Mouse (Mus musculus) CD4-positive, CD25-positive, alpha-beta regulatory T cell, adult 4 months (primary cell): ENCODE measurements around the gene Mthfd2l. TPM values are rescaled to one million over a fixed set of nuclear protein-coding genes. Genes with fewer than 3 reads are reported as not detected.

Experiments used
- ATAC-seq: one replicate; pipeline ENCODE4 v1.8.0; 2017
- polyA plus RNA-seq, 2 experiments: library from polyadenylated mRNA; unstranded; fragments of 100-300 nt; shearing (Covaris generic); gene quantifications; one replicate each; pipeline ENCODE4 v1.2.1; 2017

The Mthfd2l gene
- polyA plus RNA-seq: 1 to 10 TPM; 1.3 to 2.0 TPM

DNA sequence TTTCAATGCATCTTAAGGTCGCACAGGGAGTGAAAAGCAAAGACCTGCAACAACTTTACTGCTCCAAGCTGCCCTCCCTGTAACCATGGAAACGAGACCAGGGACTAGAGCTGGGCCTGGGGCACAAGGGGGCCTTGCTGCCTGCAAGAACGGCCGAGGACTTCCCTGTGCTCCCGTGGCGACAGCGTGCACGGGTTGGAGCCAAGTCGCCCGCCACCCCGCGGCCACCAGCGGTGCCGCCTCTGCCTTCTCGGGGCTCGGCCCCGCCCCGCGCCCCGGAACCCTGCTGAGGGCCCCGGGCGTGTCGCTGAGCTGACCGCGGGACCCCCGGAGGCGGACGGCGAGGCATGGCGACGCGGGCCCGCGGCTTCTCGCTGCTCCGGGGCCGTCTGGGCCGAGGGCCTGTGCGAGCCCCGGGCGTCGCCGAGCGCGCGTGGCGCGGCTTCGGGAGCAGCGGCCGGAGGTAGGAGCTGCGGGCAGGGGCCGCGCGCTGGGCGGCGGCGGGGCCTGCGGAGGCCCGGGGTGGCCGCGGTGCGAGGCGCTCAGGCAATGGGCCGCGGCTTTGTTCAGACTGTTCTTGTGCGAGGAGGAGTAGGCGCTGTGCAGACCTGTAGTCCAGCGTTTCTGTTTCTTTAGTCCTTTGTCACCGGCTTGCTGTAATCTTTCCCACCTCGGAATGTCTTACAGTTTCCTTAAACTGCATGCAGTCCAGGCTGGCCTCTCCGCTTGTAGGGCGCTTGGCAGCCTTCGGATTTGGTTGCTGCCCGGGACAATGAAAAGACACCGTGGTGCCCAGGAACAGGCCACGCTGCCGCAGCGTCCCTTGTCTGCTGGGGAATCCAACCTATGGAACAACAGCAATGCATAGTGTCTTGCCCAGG is at the start of gene Mthfd2l:
Mthfd2l (plus strand) TSS at position 147 of the 881 bp plus-strand sequence.
- peak; percentile 94 for ATAC-seq

GRCm38 (mm10) chr5:90881682-90882081 is 49.2 kb upstream of the Mthfd2l start:
- peak; percentile 46 for ATAC-seq

- ATAC-seq: no peak
These were observed 48.8 kb upstream of the Mthfd2l start for GRCm38 (mm10) chr5:90882146-90882545.

DNA sequence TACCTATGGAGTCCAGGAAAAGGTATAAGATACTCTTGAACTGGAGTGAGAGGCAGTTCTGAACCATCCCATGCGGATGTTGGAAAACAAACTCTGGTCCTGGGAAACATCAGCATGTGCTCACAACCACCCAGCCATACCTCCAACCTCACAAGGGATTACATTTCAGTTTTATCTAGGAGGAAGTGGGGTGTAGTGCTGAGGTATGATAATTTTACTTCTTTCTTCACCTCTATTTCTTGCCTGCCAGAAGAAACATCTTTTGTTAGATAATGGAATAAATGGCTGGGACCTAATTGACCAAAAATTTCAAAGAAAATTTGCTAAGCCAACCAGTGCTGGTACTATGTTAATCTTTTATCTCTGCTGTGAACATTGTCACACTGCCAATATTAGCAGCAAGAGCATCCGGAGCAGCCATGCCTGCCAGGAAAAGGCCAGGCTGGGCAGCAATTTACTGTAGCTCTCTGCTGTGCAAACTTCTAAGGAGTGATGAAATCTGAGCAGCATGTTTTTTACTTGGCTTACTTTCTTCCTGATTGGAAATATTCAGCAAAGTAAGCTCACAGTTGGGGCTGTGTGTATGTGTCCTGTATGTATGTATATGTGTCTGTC is 46.2 kb upstream of the Mthfd2l start:
- ATAC-seq: peak; percentile 35

- no peak for ATAC-seq
These were observed 42.3 kb upstream of the Mthfd2l start for GRCm38 (mm10) chr5:90888661-90889060.

DNA sequence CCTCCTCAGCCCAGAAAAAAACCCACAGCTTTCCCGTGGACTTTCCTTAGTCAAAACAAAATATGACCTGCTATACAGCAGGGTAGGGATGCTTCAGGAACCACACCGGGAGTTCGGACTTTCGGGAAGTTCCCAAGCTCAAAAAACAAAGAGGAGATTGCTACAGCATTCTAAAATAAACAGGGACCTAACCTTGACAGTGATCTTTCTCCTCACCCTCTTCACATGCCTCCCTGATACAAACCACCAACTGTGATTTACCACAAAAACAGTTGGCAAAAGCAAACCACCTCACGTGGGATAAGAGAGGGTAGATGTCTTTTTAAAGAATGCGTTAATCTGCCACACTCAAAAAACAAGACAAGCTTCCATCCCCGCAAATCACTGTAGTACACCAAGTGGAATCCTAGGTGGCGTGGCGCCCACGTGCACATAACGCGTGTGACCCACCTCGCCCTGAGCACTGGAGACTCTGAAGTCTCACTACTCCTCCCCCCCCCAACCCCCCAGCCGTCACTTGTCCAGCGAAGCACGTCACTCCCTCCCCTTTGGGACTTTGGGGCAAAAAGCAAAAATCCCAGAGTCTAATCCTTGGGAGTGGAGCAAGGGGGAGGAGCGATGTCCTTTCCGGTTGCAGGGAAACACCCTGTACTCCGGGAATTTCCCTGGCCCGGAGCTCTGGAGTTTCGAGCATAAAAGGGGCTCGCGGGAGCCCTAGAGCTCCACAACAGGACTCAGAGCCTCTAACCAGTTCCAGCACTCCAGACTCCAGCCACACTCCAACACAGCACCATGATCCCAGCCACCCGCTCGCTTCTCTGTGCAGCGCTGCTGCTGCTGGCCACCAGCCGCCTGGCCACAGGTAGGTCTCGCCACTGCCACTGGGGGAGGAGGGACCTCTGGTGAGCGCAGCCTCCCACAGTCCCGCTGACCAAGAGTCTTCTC is 40.1 kb upstream of the Mthfd2l start, which contains the start of gene Cxcl1:
Cxcl1 (plus strand) TSS at position 723 of the 945 bp plus-strand sequence.
- ATAC-seq: no peak

GRCm38 (mm10) chr5:90891464-90891813 is 39.5 kb upstream of the Mthfd2l start:
- ATAC-seq: no peak

GRCm38 (mm10) chr5:90894231-90894630 is 36.7 kb upstream of the Mthfd2l start:
- ATAC-seq: no peak

DNA sequence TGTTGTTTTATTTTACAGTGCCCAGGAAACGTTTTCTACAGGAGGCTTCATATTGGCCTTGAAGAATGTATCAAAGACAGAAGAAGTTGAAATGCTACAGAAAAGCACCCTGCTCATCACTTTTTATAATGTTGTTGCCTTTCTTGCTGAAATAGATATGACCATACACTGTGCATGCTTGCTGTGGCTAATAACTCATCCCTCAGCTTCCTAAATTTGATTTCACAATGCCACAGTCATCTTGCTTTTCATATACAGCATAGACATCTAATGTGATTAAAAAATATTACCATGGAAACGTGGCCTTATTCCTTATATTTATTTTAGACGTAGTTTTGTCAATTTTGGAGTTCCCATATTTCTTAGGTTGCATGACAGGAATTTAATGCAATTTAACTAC is 33.5 kb upstream of the Mthfd2l start:
- ATAC-seq: no peak

DNA sequence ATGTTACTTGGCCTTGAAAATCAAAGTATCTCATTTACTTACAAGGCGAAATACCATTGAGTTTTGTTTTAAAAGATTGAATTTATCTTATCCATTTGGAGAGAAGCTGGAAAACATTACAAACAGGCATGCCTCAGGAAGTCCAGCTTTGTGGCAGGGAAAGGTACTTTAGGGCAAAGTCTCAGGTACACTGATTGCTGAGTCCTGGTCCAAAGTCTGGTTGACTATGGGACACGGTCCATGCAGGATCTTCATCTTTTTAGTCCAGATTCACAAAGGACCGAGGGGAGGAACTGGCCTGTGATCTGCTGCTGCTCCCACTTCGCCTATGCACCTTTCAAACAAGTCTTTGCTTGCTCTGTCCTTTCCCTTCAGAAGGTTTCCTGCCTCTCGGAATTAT is 31.6 kb upstream of the Mthfd2l start:
- no peak for ATAC-seq

GRCm38 (mm10) chr5:90900147-90900546 is 30.8 kb upstream of the Mthfd2l start:
- ATAC-seq: no peak

DNA sequence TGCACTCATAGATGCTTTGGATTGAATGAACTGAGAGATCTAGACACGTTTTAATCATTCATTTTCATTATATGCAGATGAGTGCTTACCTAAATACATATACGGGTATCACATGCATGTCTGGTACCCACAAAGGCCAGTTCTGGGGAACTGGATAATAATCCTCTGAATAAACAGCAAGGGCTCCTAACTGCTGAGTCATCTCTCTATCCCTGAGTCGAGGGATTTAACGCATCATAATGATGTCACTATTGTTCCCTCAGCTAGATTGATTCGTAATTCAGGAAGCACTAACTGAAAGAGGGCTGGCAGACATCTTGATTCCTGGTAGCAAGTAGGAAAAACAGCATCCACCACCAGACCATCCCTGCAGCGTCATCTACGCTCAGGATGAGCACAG is 30.2 kb upstream of the Mthfd2l start:
- no peak for ATAC-seq

DNA sequence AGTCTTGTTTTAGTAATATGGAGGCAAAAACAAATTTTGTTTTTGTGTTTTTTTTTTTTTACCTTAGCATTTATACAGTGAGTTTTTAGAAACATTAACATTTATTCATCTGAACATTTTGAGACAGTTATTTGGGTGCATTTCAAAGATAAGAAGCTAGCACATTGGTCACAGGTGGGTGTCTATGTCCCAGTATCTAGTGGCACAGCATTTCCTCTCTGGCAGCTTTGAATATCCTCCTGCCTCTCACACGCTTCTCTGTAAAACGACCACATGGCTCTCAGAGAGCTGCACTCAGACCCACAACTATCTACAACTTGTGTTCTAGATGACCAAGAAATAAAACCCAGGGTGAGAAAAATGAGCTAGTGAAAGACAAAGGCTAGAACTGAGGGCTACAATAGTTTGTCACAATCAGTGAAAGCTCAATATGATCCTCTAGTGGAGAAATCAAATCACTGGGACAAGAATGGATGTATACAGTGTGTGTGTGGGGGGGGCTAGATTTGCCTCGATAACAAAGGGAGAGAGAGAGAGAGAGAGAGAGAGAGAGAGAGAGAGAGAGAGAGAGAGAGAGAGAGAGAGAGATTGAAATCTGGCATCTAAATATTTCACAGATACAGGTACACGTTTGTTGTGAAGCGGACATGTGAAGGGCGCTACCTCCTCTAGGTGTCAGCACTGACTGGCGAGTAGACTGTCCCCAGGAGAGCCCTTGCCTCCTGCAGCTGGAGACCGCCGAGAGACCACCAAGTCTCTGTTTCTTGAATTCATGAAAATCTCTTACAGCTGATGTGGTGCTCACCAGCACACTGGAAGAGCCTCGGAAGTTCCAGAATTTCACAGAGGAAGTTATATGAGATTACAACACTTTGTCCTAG is 28.3 kb upstream of the Mthfd2l start:
- ATAC-seq: peak; percentile 64

- peak; percentile 55 for ATAC-seq
These were observed 27.4 kb upstream of the Mthfd2l start, which contains the start of gene Cxcl2 for GRCm38 (mm10) chr5:90903339-90904020. Gene Cxcl2, plus strand, starts transcription at chr5:90903871.

- ATAC-seq: peak; percentile 93
These were observed 21.9 kb upstream of the Mthfd2l start for GRCm38 (mm10) chr5:90908983-90909382.

DNA sequence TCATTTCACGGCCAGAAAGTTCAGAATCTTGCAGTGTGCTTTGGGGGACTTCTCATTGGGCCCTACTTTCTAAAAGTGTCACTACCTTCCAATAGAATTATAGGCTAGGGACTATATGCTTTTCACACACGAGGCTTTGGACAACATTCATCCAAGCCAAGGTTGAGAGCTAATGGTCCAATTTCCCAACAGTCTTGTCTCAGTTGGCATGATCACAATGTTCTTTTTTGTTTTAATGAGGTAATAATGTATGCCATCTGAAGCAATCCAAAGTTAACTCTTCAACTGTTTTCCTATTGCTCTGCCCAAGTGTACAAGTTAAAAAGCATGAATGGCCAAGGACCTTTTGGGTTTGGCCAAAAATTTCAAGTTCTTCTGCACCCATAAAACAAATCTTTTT is 11.4 kb upstream of the Mthfd2l start:
- no peak for ATAC-seq

DNA sequence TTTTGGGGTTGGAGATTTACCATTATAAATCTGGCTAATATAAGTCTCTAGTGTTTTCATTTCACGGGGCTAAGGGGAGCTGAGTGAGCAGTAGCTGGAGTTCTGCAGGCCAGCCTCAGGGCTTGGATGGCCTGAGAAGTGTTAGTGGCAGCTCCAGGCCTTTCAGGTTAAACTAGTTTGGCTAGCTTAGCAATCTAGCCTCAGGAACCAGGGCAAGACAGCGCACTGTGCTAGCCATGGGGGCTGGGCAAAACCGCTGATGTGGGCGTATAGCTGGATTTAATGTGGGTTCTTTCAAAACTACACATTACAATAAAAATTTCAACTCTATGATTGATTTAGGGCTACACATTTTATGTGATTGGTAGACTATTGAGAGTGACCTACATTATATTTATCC is 8.0 kb upstream of the Mthfd2l start:
- no peak for ATAC-seq

- ATAC-seq: peak; percentile 38
These were observed 371 bp upstream of the Mthfd2l start for GRCm38 (mm10) chr5:90930546-90930945.

- no peak for ATAC-seq
These were observed 994 bp downstream of the Mthfd2l start for GRCm38 (mm10) chr5:90931911-90932310.

GRCm38 (mm10) chr5:90936706-90937105 is 5.8 kb downstream of the Mthfd2l start:
- ATAC-seq: no peak

GRCm38 (mm10) chr5:90945453-90945852 is 14.5 kb downstream of the Mthfd2l start:
- no peak for ATAC-seq
